Mouse (Mus musculus): ENCODE data around the gene Kcnip4.

Gene Kcnip4

GRCm38 (mm10) chr5:49524394-49525241, at the start of gene Kcnip4:
Gene Kcnip4 (minus strand): TSS chr5:49524907.
- no peak for DNase-seq

DNA sequence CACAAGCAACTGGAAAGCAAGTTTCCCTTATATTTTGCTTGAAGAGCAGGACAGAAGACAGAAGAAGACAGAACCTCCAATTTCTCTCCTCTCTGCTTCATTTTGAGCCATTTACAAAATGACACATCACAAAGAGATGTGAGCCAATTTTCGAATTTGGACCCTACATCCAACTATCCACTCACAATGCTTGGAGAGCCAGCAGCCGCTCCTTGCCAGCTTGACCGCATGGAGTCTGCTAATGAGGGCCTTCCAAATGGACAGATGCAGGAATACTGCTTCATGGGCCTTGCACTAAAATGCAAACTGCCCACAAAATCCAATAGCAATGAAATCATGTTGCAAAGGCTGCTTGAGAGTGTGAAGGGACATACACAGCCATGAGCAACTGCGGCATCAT, 47.2 kb upstream of the Kcnip4 start:
- DNase-seq, result no peak

- DNase-seq, result no peak
These were observed 39.0 kb upstream of the Kcnip4 start for GRCm38 (mm10) chr5:49563751-49564150.

DNA sequence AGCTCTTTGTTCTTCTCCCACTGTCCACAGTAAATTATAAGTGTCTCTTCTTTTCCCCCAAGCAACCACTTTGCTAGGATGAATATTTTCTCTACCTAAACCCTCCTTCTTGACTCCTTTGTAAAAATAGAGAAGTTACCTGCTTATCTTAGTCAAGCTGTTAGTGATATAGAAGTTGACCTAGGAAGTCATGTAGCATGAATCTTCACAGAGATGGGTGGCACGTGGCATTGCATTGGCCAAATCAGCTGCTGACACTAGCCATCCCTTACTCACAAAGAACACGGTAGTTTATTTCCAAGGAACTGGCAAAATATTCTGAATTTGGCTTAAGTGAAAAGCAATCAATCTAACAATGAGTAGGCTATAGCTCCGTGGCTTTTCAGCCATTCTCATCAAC, 32.7 kb upstream of the Kcnip4 start:
- DNase-seq, result no peak

- no peak for DNase-seq
These were observed 23.2 kb upstream of the Kcnip4 start for GRCm38 (mm10) chr5:49547884-49548283.

DNA sequence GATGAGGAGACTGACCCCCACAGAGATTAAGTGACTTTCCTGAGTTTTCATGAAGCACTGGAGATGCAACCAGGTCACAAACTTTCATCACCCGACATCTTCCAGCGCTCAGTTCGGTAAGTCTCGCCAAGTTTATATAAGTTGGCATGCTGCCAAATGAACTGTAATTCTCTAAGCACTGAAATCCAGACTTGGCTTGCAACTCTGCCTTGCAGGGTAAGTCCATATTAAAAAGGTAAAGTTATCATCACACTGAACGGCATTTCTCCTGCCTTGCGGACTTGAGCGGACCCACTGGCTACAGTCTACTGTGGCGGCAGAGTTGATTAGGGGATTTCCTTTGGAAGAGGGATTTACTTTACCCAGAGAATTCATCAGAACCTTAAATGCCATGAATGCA, 4.7 kb upstream of the Kcnip4 start:
- DNase-seq, result no peak

DNA sequence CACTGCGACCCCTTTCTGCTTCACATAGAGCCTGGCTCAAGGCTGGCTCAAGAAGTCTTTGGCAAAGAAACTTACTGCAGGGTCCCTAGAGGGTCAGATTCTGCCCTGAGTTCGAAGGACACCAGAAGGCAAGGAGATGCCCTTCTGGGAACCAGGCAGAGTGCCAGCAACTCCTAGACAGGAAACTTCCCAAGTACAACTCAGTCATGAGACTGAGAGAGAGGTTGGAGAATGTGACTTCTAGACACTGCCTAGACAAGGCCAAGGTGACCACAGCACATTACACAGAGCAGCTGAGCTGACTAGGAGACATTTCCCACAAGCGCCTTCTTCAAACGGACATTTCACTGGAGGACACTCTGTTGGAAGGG, 520 bp upstream of the Kcnip4 start:
- DNase-seq, result no peak

GRCm38 (mm10) chr5:49523997-49524393, 712 bp downstream of the Kcnip4 start:
- no peak for DNase-seq

DNA sequence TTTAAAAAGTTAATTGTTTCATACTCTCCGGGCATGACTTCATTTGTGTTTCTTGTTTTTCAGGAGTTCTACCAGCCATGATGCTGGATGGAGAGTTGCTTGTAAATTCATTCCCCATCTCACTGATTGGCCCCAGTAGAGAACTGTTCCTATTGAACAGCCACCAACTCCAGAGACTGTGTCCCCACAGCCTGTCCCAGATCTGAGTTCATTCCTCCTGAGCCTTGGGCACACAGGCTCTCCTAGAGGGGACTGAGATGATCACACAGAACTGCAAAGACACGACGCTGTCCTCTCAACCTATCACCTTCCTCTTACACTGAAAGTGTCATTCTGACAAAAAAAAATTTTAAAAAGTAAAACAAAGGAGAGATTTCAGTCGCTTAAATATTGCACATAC, 1.7 kb downstream of the Kcnip4 start:
- no peak for DNase-seq

DNA sequence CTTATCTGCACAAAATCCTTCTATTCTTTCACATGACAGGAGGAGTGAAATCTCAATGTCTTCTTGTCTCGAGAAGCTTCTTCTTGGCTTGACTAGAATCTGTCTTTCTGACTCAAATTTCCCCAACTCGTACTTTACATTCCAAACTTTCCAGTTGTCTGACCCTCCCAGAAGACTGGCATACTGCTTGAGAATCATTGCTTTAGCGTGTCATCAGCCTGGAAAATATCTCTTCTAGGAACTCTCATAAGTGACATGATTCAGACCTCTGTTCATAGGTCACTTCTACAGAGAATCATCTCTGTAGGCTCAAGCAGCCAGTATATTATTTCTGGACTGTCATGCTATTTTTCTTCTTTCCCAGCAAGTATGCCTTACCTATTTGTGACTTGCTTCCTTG, 26.0 kb downstream of the Kcnip4 start:
- no peak for DNase-seq

DNA sequence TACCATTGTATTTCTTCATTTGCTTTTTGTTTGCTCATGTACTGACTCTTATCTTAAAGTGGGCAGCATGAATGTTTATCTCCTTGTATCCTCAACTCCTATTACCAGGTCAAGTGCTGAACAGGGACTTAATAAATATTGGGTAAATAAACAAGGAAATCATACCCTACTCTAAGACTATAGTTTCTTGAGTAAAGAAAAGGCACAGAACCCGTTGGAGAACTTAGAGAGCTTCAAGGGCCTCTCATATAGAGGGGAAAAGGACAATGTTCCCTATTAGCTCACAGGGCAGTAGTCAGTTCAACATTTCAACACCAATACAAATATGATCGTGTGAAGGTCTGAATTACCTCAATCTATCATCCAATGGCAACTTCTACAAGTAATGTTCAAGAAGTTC, 37.4 kb downstream of the Kcnip4 start:
- DNase-seq, result no peak

- no peak for DNase-seq
These were observed 54.0 kb downstream of the Kcnip4 start for GRCm38 (mm10) chr5:49470738-49471137.

GRCm38 (mm10) chr5:49460643-49461276, 63.9 kb downstream of the Kcnip4 start:
- no peak for DNase-seq

- DNase-seq, result no peak
These were observed 71.6 kb downstream of the Kcnip4 start for GRCm38 (mm10) chr5:49453100-49453499.

- no peak for DNase-seq
These were observed 73.4 kb downstream of the Kcnip4 start for GRCm38 (mm10) chr5:49451295-49451694.

GRCm38 (mm10) chr5:49450876-49451275, 73.8 kb downstream of the Kcnip4 start:
- DNase-seq, result no peak

GRCm38 (mm10) chr5:49437236-49437635, 87.5 kb downstream of the Kcnip4 start:
- no peak for DNase-seq

DNA sequence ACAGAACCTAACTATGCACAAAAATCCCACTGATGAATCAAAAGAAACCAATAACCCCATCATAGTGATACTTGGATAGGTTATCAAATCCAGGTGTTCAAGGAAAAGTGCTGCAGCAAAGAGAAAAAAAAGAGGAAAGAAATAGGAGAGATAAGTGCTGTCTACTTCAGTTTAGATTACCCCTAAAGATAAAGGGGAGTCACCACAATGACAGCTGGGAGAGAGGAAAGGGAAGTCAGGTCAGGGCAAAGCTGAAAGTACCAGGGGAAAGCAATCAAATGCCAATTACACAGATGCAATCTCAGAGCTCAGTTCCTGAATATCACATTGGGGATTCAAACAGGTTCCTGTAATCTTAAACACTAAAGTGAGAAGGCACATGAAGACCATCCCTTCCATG, 97.0 kb downstream of the Kcnip4 start:
- DNase-seq, result no peak

- DNase-seq, result no peak
These were observed 105.0 kb downstream of the Kcnip4 start for GRCm38 (mm10) chr5:49419707-49420106.

GRCm38 (mm10) chr5:49408351-49408750, 116.4 kb downstream of the Kcnip4 start:
- no peak for DNase-seq

GRCm38 (mm10) chr5:49370543-49371076, 154.1 kb downstream of the Kcnip4 start:
- DNase-seq, result no peak

GRCm38 (mm10) chr5:49368636-49369423, 155.9 kb downstream of the Kcnip4 start:
- no peak for DNase-seq

- DNase-seq, result no peak
These were observed 168.3 kb downstream of the Kcnip4 start for GRCm38 (mm10) chr5:49356381-49356780.

All from spleen, adult 18-20 months (tissue).